Mouse (Mus musculus) spleen, postnatal 14 days (tissue): ENCODE results near the gene Gm42372.

Experiments used
- DNase-seq, 2 experiments: peaks; one replicate each; pipeline ENCODE4 v3.0.0; 2021 to 2022; ENCODE audit warnings: low spot score in 2 of 2

The Gm42372 gene

DNA sequence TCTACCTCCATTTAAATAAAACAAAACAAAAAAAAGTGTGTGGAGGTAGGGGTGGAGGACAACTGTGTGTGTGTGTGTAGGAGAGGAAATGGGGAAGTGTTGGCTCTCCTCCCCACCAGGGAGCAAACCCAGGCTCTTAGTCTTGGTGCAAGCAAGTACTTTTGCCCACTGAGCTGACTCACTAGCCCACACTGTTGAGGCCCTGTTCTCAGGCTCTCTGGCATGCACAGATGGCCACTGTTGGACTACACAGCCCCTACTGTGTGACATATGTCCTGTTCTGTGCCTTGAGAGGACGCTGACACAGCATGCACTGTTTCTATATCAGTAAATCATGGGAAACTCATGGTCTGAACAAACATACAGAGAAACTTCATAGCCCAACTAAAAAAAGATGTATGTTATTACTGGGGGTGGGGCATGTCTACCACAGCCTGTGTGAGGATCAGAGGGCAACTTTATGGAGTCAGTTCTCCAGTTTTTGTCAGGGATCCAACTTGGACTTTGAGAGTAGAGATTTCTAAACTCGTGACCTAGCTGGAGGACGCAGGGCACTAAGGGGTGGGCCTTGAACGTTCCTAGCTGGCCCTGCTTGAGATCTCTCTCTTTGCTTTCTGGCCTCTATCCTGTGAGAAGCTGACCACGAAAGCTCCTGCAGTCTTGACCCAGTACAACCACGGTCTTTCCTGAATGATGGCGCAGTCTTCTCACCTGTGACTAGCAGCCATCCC is 20.5 kb downstream of the Gm42372 start:
- no peak for DNase-seq

DNA sequence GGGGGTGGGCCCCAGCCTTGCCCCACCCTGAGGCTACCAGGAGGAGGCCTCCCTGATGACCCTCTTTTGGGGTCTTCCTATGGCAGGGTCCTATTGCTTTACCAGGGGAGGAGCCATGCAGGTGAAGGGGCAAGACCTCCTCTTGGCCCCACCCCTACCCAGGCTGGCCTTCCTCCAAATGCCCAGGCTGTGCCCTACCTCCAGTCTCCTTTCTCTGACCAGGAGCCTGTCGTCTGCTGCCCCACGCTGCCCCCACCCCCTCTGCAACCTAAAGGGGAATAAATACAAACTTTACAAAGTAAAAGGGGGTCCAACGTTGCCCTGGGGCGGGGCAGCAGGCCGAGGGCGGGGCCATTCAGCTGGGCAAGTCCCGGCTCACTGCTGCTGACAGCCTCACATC is 21.8 kb downstream of the Gm42372 start:
- no peak for DNase-seq

DNA sequence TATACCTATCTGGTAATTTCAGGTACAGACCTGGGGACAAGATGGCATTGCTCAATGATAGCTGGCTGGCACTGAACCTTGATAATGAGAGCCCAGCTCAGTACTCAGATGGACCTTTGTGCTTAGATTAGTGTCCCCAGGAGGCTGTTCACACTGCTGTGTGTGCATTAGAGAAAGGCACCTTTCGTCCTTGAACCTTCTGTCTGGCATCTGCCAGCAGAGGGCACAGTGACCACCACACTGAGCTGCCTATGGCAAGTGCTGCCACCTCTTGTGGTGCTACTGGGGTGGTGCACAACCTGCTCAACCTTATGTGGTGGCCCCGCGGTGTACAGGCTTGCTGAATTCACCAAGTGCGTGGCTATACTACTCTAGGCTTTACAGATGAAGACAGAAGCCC is 24.4 kb downstream of the Gm42372 start:
- no peak for DNase-seq

DNA sequence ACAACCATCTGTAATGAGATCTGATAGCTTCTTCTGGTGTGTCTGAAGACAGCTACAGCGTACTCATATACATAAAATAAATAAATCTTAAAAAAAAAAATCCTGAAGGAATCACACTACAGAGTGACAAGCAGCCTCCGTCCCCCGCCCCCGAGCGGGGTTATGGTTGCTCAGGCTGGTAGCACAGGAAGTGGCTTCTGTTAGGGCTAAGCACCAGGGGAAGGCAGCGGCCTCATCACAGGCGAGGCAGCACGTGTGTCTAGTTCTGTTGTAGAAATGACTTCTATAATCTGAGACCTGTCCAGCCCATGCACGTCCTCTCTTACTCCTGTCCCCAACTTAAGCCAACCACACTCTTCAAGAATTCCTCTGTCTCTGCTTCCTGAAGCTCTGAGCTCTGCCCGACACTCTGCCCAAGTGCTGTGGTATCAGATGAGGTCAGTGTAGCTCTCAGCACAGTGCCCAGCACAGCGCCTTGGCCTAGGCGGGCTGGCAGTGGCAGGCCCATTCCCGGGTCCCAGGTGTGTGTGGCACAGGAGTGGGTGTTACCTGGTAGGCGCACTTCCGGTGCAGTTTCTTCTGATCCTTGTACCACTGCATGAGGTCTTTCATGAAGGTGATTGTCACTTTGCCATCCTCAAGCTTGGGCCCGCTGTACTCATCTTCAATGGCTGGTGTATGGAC is 26.6 kb downstream of the Gm42372 start:
- DNase-seq: no peak

DNA sequence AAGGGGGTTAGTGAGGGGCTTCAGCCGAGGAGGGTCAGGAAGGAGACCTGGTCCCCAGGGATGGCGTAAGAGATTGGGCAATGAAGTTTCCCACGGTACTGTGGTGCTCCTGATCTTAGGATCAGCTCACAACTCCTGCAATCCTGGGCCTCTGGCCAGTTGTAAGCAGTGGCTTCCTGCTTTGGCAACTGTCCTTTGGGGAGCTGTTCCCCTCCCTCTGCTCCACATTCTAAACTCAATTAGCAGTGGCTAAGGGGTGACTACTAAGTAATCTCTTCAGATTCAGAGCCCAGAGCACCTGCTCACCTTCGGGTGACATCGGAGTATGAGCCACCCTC is 27.1 kb downstream of the Gm42372 start:
- DNase-seq: no peak

DNA sequence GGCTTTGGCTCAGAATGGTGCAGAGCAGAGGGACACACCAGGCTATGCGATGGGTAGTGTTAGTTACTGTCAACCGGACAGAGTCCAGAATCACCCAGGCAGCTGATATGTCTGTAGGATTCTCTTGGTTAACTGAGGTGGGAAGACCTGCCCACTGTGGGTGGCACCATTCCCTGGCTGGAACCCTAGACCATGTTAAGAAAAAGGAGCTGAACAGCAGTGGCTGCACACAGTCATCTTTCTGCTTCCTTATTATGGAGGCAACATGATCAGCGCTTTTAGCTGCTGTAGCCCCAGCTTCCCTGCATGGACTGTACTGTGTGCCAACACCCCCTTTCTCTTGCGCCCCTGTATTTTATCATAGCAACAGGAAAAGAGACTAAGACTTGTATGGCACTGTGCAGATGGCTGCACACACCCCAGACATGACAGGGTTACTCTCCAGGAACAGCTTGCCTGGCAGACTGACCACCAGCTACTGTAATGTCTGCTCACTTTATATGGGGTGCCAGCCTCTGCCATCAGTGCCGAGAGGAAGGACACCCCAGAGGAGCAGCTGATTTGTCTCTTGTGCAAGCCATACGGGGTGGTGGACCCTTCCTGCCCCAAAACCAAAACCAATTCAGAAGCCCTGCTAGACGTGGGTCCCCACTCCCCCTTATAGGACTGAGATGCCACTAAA is 29.2 kb downstream of the Gm42372 start:
- DNase-seq: no peak

DNA sequence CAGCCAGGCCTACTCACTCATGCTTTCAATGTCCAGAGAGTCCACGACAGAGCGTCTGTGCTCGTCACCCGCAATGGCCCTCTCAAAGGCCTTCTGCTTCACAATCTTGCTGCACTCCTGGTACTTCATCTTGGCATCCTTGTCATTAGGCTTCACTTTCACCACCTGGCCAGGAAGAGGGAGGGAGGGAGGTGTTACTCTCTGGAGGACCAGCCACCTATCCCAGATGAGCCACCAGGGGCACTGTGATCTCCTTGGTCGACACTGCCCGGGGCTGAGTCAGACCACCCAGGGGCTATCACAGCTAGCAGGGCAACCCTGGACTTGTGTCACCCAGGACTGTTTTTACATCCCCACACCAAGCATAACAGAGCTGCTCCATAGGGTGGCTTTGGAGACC is 32.5 kb downstream of the Gm42372 start:
- DNase-seq: no peak

DNA sequence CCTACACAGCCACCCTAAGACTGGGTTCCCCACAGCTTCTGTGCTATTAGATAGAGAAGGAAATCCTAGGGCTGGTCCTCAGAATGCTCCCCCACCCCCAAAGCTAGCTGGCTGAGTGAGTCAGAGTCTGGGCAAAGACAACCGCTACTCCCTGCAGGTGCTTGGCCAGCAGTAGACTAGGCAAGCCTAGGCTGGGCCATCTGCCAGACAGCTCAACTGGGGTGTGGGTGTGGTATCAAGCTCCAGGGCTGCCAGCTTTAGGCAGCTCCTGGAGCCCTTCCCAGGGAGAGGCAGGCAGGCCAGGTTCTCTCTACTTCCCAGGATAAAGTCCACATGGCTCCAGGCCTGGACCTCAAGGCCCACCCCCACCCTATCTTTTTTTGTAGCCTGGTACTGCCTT is 34.1 kb downstream of the Gm42372 start:
- no peak for DNase-seq

DNA sequence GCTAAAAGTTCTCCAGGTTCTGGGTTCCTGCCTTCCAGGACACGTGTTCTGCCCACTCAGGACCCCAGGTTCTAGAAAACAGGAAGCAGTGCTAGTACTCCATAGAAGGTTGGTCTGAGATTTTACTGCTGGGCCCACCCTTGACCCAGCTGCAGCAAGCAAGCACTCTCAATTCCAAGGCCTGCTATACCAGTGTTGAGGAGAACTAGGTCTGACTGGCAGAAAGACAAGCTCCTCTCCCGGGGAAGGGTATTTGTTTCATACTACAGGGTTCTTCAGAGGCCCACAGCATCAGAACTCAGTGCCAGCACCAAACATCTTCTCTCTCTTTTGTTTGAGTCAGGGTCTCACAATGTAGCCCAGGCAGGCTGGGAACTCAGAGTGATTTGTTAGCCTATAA is 35.0 kb downstream of the Gm42372 start:
- no peak for DNase-seq

DNA sequence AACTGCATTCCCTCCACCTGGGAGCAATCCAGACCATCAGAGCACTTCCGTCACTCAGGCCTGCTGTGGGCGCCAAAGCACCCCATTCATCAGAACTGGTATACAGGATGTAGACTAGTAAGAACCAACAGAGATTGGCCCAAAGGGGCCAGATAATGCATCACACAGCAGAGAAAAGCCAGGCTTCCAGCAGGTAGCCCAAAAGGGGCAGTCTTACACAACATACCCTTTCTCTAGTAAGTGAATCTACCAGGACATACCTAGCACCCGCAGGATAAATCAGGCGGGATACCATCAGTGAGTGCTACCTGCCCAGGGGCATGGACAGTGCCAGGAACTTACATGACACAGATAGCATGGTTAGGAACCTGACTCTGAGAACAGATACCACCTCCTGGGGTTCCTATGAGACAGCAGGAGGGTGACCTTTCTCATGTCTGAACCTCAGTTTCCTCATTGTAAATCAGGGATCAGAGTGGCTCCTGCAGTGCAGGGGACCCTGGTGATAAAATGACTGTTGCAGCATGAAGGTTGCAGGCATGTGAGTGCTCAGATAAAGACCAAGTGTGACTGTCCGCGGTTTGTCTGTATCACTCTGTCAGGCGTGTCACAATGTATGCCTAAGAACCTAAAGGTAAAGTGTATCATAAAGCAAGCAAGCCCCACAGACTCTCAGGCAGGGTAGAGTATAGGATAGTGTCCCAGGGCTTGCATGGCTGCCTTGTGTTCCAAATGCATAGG is 36.7 kb downstream of the Gm42372 start:
- DNase-seq: no peak

DNA sequence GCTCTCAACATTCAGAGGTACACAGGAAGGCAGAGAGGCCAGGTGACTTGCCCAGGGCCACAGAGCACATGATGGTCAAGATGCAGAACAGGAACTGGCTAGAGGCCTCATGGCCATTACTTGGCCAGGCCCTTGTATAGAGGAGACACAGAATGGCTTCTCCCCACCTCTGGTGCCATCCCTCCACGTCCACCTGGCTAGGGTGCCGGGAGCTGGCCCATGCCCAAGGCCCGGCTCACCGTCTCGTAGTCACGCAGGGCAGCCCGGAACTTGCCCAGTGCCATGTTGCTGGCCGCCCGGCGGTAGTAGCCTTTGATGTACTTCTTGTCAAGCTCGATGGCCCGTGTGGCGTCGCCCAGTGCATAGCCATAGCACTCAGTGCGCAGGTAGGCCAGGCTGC is 39.3 kb downstream of the Gm42372 start:
- no peak for DNase-seq

DNA sequence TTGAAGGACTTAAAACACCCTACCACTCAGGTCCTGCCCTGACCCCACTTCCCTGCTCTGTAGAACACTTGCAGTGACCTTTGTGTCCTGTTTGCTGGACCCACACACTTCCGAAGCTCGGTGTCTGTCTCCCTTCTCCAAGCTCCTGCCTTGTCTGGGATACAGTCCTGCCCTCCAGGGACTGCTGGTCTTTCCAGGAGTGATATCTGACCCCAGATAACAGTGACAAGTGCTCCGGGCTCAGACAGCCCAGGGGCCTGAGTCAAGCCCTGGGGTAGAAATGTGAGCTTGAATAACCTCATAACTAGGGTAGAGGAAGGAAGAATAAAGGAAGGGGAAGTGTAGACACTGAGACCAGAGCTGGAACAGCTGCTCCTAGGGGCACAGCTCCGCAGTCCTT is 40.8 kb downstream of the Gm42372 start:
- no peak for DNase-seq

DNA sequence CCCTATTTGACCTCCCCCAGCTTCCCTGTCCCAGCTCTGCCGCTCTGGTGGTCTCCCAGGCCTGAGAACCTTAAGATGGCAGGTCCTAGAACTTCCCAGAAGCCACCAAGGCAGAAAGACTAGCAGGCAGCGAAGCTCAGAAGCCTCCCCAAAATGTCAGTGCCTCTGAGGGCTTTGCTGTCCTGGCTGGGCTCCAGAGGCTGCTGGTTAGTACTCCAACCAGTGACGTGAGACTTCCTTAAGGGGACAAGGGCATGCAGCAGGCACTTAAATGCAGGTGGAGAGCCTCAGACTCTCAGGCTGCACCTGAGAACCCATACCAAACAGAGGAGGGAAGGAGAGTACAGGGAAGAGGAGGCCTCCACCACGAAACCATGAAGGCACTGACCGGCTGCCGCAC is 41.3 kb downstream of the Gm42372 start:
- DNase-seq: no peak

DNA sequence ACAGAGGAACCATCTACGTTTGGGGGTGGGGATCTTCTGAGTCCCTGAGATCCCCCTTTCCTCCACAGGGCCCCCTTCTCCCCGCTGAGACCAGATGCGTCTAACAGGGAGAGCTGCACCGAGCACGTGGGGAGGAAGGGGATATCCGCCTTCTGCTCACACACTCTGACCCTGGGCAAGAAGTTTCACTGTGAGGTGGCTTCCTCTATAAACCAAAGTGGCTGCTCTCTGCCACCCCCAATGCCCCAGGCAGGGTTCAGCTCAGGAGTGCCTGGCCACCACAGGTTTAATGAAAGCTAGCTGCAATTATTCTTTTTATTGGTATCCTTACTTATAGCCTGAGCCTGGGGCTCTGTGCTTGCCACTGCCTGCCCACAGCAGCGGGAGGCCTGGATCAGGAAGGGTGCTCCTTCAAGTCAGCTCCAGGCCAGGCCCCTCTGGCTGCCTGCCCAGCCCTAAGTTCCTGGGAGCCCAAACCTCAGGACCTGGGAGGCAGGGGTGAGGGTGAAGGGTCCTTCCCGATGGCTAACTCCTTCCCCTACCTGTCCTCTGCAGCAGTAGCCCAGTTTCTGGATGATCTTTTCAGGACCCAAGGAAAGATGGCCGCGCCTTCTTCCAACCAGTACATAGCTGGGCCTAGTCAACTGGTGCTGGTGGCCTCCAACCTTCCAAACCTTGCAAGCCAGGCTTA is 42.1 kb downstream of the Gm42372 start:
- DNase-seq: peak in 1 of 2 experiments; percentile 41

DNA sequence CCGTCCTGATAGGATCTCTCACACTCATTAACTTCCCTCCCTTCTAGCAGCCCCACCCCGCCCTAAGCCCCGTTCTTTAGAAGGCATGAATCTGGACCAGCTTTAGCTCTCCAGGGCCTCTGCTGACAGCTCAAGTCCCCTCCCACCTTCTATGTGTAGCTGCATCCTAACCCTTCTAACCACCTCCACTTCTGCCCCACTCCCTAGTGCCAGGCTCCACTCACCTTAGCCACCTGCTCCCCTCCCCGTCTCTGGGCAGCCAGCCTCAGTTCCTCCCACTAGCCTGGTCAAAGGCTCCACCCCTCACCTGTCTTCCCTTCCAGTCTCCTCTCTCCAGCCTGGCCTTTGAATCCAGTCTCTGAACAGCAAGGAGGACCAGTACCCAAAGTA is 42.6 kb downstream of the Gm42372 start:
- DNase-seq: no peak

DNA sequence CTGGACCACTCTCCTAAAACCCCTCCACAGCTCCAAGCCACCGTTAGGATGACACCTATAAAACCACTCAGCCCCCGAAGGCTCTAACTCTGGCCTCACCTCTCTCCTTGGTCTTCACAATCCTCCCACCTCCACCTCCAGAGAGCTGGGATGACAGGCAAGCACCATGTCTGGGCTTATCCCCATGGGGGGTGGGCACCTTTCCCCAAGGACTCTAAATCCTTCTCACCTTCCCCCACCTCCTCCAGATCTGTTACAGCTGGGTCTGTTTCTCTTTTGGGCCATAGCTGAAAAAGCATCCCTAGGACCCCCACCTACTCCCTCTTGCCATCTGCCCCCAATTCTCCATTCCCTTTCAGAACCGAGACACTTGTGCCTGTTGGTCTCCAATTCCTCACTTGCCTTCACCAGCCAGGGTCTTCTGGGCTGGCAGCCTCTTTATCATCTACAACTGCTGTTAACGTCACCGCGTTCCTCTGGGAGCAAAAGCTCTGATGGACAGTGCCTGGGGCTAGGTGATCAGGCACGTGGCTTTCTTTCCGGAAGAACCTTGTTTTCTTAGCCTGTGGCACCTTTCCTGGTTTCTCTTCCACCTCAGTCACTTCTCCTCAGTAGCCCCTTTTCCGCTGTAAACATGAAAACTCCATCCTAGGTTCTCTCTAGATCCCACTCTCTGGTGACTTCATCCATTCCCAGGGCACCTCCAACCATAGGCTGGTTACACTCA is 43.2 kb downstream of the Gm42372 start:
- DNase-seq: no peak

DNA sequence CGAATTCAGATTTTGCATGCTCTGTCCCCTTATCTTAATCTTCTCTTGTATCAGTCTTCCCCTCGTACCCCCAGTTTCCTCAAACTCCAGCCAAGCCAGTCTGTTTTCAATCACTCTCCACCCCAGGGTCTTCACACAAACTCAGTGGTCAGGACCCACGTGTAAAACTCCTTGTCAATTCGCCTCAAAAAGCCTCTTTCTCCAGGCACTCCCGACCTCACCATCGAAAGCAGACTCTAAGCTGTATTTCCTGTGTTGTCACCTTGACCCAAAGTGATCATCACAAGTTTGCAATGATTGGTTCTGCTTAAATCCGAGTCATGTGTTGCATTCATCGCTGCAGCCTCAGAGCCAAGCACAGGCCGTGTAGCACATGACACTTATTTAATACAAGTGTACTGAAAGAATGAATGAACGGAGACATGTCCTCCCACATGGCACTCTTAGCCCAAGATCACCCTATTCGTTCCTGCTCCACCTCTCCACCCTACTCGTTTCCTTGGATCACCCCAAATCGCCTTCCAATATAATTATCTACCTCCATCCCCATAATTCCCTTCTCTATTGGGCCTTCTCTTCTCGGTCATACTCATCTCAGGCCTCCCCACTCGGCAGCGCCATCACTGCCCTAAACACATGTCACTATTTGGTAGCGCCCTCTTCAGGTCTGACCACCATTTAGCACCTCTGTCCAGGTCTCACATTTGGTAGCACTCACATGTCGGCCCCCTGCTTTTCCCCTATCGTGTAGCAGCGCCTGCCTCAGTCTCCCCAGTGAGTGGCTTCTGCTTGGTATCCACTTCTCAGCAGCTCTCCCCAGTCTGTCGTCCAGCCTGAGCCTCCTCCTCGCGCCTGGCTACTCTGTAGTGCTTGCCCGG is 44.1 kb downstream of the Gm42372 start:
- no peak for DNase-seq

DNA sequence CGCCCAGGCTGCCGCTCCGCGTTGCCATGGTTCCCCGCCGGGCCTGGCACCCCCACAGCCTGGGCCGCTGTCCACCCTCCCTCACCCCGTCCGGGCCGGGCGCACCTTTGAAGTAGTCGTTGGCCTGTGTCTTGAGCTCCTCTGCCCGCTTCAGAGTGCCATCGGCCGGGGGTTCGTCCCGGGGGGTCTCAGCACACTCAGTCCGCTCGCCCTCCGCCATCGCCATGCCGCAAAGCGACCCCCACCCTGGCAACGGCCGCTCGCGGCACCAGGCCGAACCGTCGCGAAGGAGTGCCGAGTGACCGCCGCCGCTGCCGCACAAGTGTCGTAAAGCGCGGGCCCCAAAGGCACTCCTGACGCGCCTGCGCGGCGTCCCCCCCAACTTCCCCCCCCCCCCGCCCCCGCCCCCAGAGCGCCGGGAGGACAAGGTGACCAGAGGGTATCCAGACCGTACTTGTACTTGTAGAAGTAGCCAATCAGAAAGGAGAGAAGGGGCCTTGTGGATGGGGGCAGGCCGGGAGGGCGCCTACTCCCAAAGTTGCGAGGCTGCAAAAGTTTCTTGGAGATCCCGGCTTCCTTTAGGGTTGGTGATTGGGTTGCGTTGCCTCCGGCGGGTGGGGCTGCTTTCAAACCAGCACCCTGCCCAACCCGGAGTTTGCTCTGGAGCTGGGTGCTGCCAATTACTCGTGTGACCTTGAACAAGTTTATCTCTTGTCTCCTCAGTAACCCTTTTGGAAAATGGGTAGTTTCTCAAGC is 44.9 kb downstream of the Gm42372 start, which contains the start of gene Ppp5c:
Gene Ppp5c (minus strand): TSS at position 337 of the 756 bp plus-strand sequence.
- peak; percentile 64 to 80 for DNase-seq

DNA sequence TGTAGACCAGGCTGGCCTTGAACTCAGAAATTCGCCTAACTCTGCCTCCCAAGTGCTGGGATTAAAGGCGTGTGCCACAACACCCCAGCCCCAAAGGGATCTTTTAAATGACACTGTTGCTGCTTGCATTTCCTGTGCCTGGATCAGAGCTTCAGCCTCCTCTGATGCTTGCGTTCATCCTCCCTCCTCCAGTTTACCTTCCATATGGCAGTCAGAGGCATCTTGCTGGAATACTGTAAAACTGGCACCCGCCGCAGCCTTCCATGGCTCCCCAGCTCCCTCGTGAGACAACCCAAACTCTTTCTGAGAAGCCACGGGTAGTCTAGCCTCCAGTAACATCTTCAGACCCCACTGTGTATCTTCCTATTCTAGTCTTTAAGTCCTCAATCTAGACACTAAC is 46.0 kb downstream of the Gm42372 start:
- DNase-seq: no peak
